Mouse (Mus musculus): Measurements from ENCODE around the gene Sipa1l1. TPM values are rescaled to one million over a fixed set of nuclear protein-coding genes. Genes with fewer than 3 reads are reported as not detected.

Gene Sipa1l1
- 43.2 and 48.5 TPM in 2 replicates for polyA plus RNA-seq (2014; fragmentation: Nextera tagmentation; extraction: Ambion mirVana)

DNA sequence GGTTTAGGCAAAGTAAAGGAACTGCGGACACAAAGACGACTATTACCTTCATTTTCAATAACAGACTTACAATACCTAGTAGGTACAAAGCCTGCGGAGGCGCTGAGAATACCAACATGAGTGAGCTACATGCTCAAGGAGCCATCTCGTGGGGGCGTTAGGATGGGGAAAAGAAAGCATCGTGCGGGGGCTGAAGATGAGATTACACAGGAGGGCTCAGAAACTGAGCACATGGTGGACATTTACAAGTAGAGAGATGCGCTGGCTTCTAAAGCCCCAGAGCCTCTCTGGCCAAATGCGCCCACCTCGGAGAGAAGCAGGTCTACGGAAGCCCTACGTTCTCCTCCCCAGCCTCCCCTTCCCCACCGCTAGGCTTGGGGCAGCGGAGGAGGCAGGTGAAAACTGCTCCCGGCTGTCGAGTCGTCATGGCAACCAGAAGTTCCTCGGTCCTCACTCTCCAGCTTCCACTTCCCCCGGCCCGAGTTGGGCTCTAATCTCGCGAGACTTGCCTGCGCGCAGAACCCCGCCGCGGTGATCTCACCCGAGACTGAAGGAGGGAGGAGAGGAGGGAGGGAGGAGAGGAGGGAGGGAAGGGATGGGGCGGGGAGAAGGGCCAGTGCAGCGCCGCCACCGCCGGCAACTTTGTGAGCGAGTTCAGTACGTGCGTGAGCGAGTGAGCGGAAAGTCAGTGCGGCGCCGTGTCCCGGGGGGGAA is at the start of gene Sipa1l1:
Sipa1l1 (plus strand) TSS at position 501 of the 714 bp plus-strand sequence.
- no peaks in the 10 kb centered on the region for H3K27me3 ChIP-seq (ENCODE audit: control insufficient read depth, insufficient read depth, low read length)
- DNase-seq (ENCODE audit: low spot score), result peak; percentile 99
- peak within 1 kb of the TSS; percentile 76 for H3K4me2 ChIP-seq (ENCODE audit: low read depth, low read length, severe bottlenecking)
- peak within 1 kb of the TSS; percentile 95 for H3K27ac ChIP-seq (ENCODE audit: low read depth, low read length)
- ATAC-seq (replicated peaks; ENCODE audit: low FRiP score), result peak; percentile 89
- H3K4me3 ChIP-seq (ENCODE audit: low read depth, low read length), result peak within 1 kb of the TSS; percentile 95
- H3K36me3 ChIP-seq (ENCODE audit: control insufficient read depth, insufficient read depth, low read length), result no peaks in the 10 kb centered on the region
- no peaks in the 10 kb centered on the region for H3K9me3 ChIP-seq (ENCODE audit: control insufficient read depth, low read length)
- peaks cover 13% of the 10 kb centered on the region; the same call in 1 of the 2 replicates for H3K4me1 ChIP-seq (replicated peaks; ENCODE audit: control insufficient read depth, insufficient read depth, low read length)
- under 1% methylated on average over 39 of the region's 43 CpGs for WGBS
- peak within 1 kb of the TSS; percentile 87 for H3K9ac ChIP-seq (ENCODE audit: low read length)

DNA sequence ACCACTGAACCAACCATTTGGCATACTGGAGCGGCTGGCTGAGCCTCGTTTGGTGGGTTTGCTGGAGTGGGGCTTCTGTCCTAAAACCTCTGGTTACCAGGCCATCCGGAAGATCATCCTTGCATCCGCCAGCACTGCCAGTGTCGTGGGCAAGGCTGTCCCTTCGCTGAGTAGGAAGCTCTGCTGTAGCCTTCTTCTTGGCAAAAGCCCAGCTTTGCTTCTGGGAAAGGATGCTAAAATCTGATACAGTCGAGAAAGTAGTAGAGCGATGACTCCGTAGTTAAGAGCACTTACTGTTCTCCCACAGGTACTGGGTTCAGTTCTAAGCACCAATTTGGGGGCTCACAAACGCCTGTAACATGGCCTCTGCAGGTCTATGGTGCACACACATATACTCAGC is 47.2 kb upstream of the Sipa1l1 start:
- H3K27me3 ChIP-seq (ENCODE audit: control insufficient read depth, insufficient read depth, low read length), result no peaks in the 10 kb centered on the region
- WGBS, result 84% methylated on average over 10 of the region's 10 CpGs
- H3K36me3 ChIP-seq (ENCODE audit: control insufficient read depth, insufficient read depth, low read length), result no peaks in the 10 kb centered on the region
- no peak overlapping the region for H3K4me3 ChIP-seq (ENCODE audit: low read depth, low read length)
- H3K4me1 ChIP-seq (replicated peaks; ENCODE audit: control insufficient read depth, insufficient read depth, low read length), result no peaks in the 10 kb centered on the region
- H3K4me2 ChIP-seq (ENCODE audit: low read depth, low read length, severe bottlenecking), result no peak overlapping the region
- H3K9me3 ChIP-seq (ENCODE audit: control insufficient read depth, low read length), result no peaks in the 10 kb centered on the region
- ATAC-seq (replicated peaks; ENCODE audit: low FRiP score) (no peak), DNase-seq (ENCODE audit: low spot score) (no peak)
- no peak overlapping the region for H3K9ac ChIP-seq (ENCODE audit: low read length)
- H3K27ac ChIP-seq (ENCODE audit: low read depth, low read length), result no peak overlapping the region

DNA sequence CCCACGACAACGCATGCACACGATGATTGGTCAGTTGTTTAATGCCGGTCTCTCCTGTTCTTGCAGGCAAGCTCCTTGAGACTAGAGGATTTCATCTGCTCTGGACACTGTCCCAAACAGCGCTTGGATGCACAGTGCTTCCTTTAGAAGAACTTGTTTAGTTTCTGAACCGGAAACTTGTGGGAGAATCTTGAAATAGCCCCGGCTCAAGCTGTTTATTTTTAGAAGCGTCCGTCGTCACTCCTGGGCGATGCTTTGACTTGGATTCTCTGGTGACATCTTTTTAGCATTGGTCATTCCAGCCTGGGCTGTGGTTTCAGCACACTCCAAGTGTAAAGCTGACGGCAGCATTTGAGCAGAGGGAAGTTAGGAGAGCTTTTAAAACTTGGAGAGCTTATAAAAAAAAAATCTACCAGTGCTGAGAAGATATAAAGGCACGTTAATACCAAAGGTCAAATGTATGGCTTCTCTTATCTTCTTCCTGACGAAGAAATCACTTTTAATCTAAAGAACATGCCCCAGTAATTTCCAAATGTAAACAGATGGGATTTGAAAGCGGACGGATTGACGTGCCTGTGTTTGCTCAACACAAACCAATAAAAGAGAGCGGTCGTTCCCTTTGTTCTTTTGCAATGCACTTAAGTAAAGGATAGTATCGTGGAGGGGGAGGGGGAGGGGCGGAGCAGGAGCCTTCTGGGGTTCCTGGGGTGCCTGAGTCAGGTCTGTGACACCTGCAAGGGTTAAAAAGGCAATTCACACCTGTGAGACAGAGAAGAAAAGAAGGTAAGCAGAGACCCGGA is 46.5 kb upstream of the Sipa1l1 start:
- 44% methylated on average over 22 of the region's 22 CpGs for WGBS
- DNase-seq (ENCODE audit: low spot score) (no peak), ATAC-seq (replicated peaks; ENCODE audit: low FRiP score) (no peak)
- no peak overlapping the region for H3K9ac ChIP-seq (ENCODE audit: low read length)
- no peak overlapping the region for H3K4me3 ChIP-seq (ENCODE audit: low read depth, low read length)
- H3K4me1 ChIP-seq (replicated peaks; ENCODE audit: control insufficient read depth, insufficient read depth, low read length), result no peaks in the 10 kb centered on the region
- no peak overlapping the region for H3K27ac ChIP-seq (ENCODE audit: low read depth, low read length)
- H3K4me2 ChIP-seq (ENCODE audit: low read depth, low read length, severe bottlenecking), result no peak overlapping the region
- no peaks in the 10 kb centered on the region for H3K9me3 ChIP-seq (ENCODE audit: control insufficient read depth, low read length)
- no peaks in the 10 kb centered on the region for H3K27me3 ChIP-seq (ENCODE audit: control insufficient read depth, insufficient read depth, low read length)
- H3K36me3 ChIP-seq (ENCODE audit: control insufficient read depth, insufficient read depth, low read length), result no peaks in the 10 kb centered on the region

DNA sequence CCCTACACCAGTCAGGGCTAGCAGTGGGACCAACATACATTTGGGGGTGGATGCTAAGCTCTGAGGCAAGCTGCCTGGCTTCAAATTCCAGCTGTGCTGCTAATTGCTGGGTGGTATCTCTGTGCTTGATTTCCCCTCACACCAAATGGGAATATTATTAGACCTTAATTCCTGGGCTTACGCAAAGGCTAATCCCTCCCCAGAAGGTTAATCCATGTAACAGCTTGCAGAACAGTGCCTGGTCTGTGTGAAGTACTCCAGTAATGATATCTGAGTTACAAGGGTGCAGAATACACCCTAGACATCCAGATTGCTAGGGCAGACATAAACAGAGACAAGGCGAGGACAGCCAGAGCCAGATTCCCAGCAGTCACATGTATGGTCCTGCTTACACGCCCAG is 42.3 kb upstream of the Sipa1l1 start:
- H3K9ac ChIP-seq (ENCODE audit: low read length), result no peak overlapping the region
- WGBS, result 80% methylated on average over 3 of the region's 3 CpGs
- no peaks in the 10 kb centered on the region for H3K9me3 ChIP-seq (ENCODE audit: control insufficient read depth, low read length)
- no peak overlapping the region for H3K27ac ChIP-seq (ENCODE audit: low read depth, low read length)
- no peak for ATAC-seq (replicated peaks; ENCODE audit: low FRiP score)
- no peaks in the 10 kb centered on the region for H3K27me3 ChIP-seq (ENCODE audit: control insufficient read depth, insufficient read depth, low read length)
- no peaks in the 10 kb centered on the region for H3K36me3 ChIP-seq (ENCODE audit: control insufficient read depth, insufficient read depth, low read length)
- no peak overlapping the region for H3K4me2 ChIP-seq (ENCODE audit: low read depth, low read length, severe bottlenecking)
- no peaks in the 10 kb centered on the region for H3K4me1 ChIP-seq (replicated peaks; ENCODE audit: control insufficient read depth, insufficient read depth, low read length)
- no peak for DNase-seq (ENCODE audit: low spot score)
- H3K4me3 ChIP-seq (ENCODE audit: low read depth, low read length), result no peak overlapping the region

DNA sequence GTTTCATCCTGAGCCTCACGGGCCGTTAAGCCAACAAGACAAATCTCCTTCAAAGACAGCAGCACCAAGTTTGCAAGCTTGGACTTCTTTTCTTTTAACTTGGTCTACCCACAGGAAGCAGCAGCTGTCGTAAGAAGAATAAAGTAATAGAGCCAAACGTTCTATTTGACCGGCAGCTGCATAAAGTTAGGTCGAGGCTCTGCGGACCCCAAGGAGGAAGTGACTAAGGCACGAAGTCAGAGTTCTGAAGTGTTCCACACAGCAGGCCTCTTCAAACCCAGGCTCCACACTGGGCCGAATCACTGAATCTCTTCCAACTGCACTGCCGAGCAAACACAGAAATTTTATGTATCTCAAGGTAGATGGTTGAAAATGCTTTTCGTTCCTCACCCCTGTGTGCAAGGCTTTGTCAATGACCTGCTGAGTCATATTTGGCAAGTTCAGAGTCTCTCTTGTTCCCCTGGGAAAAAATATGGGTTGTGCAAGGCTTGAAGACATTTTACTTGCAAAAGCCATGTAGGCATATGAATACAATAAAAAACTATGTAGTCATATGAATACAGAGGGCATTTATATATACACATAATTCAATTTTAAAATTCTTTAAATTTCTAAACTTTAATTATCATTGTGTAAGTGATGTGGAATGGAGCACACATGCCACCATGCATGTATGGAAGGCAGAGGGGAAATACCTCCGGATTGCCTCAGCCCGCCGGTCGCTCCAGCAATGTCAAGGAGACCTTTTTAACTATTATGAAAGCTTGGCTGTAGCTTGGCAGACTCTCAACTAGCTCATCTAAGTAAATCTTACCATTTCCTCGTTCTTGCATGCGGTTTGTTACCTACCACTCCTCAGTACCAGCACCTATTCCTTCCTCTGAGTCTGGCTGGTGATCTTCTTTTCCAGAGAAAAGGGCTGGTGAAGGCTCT is 29.6 kb upstream of the Sipa1l1 start:
- Histone ChIP-seq H3K4me2 (ENCODE audit: low read depth, low read length, severe bottlenecking) (no peak overlapping the region), H3K36me3 (ENCODE audit: control insufficient read depth, insufficient read depth, low read length) (no peaks in the 10 kb centered on the region), H3K9ac (ENCODE audit: low read length) (no peak overlapping the region), H3K4me1 (replicated peaks; ENCODE audit: control insufficient read depth, insufficient read depth, low read length) (no peaks in the 10 kb centered on the region), H3K27ac (ENCODE audit: low read depth, low read length) (no peak overlapping the region), H3K27me3 (ENCODE audit: control insufficient read depth, insufficient read depth, low read length) (no peaks in the 10 kb centered on the region), H3K4me3 (ENCODE audit: low read depth, low read length) (no peak overlapping the region), H3K9me3 (ENCODE audit: control insufficient read depth, low read length) (no peaks in the 10 kb centered on the region)
- WGBS, result 94% methylated on average over 17 of the region's 17 CpGs
- no peak for DNase-seq (ENCODE audit: low spot score)
- no peak for ATAC-seq (replicated peaks; ENCODE audit: low FRiP score)

DNA sequence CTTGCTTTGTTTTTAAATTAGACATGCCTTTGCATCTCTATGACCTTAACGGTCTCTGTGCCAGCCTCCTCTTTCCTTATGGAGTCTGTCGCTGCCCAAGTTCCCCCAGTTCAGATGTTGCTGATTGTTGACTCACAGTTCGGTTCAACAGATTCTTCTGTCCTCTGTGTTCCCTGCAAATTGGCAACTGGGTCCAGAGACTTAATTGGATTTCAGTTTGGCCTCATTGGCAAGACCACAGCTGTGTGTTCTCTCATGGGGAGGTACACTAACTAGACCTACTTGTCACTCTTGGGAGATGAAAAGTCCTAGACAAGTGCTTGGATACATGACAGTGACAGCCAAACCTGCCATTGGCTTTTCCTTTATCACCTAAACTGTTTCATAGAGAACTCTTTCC is 25.7 kb upstream of the Sipa1l1 start:
- DNase-seq (ENCODE audit: low spot score) (no peak), ATAC-seq (replicated peaks; ENCODE audit: low FRiP score) (no peak)
- Histone ChIP-seq H3K9ac (ENCODE audit: low read length) (no peak overlapping the region), H3K4me3 (ENCODE audit: low read depth, low read length) (no peak overlapping the region), H3K4me1 (replicated peaks; ENCODE audit: control insufficient read depth, insufficient read depth, low read length) (peaks cover 18% of the 10 kb centered on the region), H3K27me3 (ENCODE audit: control insufficient read depth, insufficient read depth, low read length) (no peaks in the 10 kb centered on the region), H3K27ac (ENCODE audit: low read depth, low read length) (no peak overlapping the region), H3K36me3 (ENCODE audit: control insufficient read depth, insufficient read depth, low read length) (no peaks in the 10 kb centered on the region), H3K4me2 (ENCODE audit: low read depth, low read length, severe bottlenecking) (no peak overlapping the region), H3K9me3 (ENCODE audit: control insufficient read depth, low read length) (no peaks in the 10 kb centered on the region)
- 83% methylated on average over 3 of the region's 3 CpGs for WGBS

DNA sequence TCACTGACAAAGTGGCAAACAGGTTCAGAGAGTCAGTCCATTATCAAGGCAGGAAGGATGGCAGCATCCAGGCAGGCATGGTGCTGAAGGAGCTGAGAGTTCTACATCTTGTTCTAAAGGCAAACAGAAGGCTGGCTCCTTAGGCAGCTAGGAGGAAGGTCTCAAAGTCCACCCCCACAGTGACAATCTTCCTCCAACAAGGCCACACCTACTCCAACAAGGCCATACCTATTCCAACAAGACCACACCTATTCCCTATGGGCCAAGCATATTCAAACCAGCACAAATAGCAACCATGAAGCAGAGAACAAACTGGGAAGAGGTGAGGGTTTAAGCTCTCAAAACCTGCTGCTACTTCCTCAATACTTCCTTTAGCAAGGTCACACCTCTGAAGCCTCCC is 23.9 kb upstream of the Sipa1l1 start:
- Histone ChIP-seq H3K9ac (ENCODE audit: low read length) (no peak overlapping the region), H3K4me3 (ENCODE audit: low read depth, low read length) (no peak overlapping the region), H3K4me1 (replicated peaks; ENCODE audit: control insufficient read depth, insufficient read depth, low read length) (peaks cover 18% of the 10 kb centered on the region), H3K36me3 (ENCODE audit: control insufficient read depth, insufficient read depth, low read length) (no peaks in the 10 kb centered on the region), H3K4me2 (ENCODE audit: low read depth, low read length, severe bottlenecking) (no peak overlapping the region), H3K27me3 (ENCODE audit: control insufficient read depth, insufficient read depth, low read length) (no peaks in the 10 kb centered on the region), H3K9me3 (ENCODE audit: control insufficient read depth, low read length) (no peaks in the 10 kb centered on the region), H3K27ac (ENCODE audit: low read depth, low read length) (no peak overlapping the region)
- ATAC-seq (replicated peaks; ENCODE audit: low FRiP score) (no peak), DNase-seq (ENCODE audit: low spot score) (no peak)

DNA sequence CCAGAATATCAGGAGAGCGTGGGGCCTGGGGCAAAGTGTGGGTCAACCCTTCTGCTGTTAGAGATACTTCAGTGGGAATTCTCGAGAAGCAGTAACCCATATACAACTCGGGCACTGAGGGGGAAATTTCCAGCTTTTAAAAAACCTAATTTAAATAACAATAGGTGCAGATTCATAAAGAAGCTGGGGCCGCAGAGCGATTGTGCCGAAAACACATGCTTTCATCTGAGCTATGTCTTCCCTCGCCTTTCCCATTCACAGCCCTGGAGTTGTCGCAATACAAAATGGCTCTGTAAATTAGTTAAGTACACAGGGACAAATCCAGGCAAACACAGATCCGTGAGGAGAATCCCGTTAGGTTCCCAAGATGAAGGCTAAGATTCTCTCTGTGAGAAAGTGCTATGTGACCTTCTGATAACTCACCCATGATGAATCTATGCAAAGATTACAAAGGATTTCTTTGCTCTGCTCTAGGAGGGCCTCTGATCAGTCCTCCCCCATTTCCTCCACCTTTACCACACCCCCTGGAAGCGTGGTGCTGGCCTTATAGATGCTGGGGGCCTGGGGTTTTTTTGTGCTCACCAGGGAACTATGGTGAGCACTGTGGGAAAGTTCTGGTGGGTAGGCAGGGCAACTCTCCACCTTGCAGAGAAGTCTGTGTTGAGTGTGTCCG is 22.0 kb upstream of the Sipa1l1 start:
- no peak overlapping the region for H3K4me2 ChIP-seq (ENCODE audit: low read depth, low read length, severe bottlenecking)
- DNase-seq (ENCODE audit: low spot score), result no peak

More for the DNA sequence above, 22.0 kb upstream of the Sipa1l1 start:
- Histone ChIP-seq H3K36me3 (ENCODE audit: control insufficient read depth, insufficient read depth, low read length) (no peaks in the 10 kb centered on the region), H3K27ac (ENCODE audit: low read depth, low read length) (peak overlapping the region; percentile 50; the same call in 1 of the 2 replicates), H3K4me3 (ENCODE audit: low read depth, low read length) (no peak overlapping the region), H3K9me3 (ENCODE audit: control insufficient read depth, low read length) (no peaks in the 10 kb centered on the region), H3K4me1 (replicated peaks; ENCODE audit: control insufficient read depth, insufficient read depth, low read length) (peaks cover 18% of the 10 kb centered on the region), H3K9ac (ENCODE audit: low read length) (no peak overlapping the region), H3K27me3 (ENCODE audit: control insufficient read depth, insufficient read depth, low read length) (no peaks in the 10 kb centered on the region)
- WGBS, result 28% methylated on average over 12 of the region's 12 CpGs
- peak; percentile 78 for ATAC-seq (replicated peaks; ENCODE audit: low FRiP score)

All from forebrain, embryonic 11.5 days (tissue).